Mouse (Mus musculus) kidney, adult 2 months (tissue): ENCODE data around the gene Toe1. TPM values are rescaled to one million over a fixed set of nuclear protein-coding genes. Genes with fewer than 3 reads are reported as not detected.
A peak's percentile ranks its signal among the peaks of the same experiment; 100 is the strongest.

Source experiments
- DNase-seq: peaks from one replicate; pipeline ENCODE4 v3.0.0; 2021
- H3K27ac ChIP-seq: fragments of 200-500 bp; 2 replicates; pipeline ENCODE4 v1.5.1; 2012; ENCODE audit warnings: low read depth, low read length, control low read depth, inconsistent platforms; ENCODE audit not compliant: insufficient read depth
- H3K27me3 ChIP-seq: fragments of 200-500 bp; replicated peaks from 2 replicates; pipeline ENCODE4 v1.6.1; 2012; ENCODE audit warnings: mild to moderate bottlenecking, moderate library complexity, low read length, inconsistent platforms; ENCODE audit not compliant: control insufficient read depth, insufficient read depth
- H3K36me3 ChIP-seq: fragments of 200-500 bp; 2 replicates; pipeline ENCODE4 v1.6.1; 2012; ENCODE audit warnings: mild to moderate bottlenecking, moderate library complexity, low read length, inconsistent platforms; ENCODE audit not compliant: control insufficient read depth, insufficient read depth
- H3K4me1 ChIP-seq: fragments of 200-500 bp; 2 replicates; pipeline ENCODE4 v1.6.1; 2011; ENCODE audit warnings: low read length; ENCODE audit not compliant: control insufficient read depth, insufficient read depth
- H3K4me3 ChIP-seq: fragments of 200-500 bp; 2 replicates; pipeline ENCODE4 v1.5.1; 2011; ENCODE audit warnings: mild to moderate bottlenecking, low read depth, low read length, control low read depth; ENCODE audit not compliant: insufficient read depth
- CTCF ChIP-seq: fragments of 200-500 bp; conservative IDR thresholded peaks from 2 replicates; pipeline ENCODE4 v1.5.1; 2011; ENCODE audit warnings: low read depth, mild to moderate bottlenecking, control low read depth, low read length, moderate library complexity, mixed read lengths; ENCODE audit not compliant: insufficient read depth, insufficient read length
- POLR2A ChIP-seq: fragments of 200-500 bp; IDR thresholded peaks from one replicate; pipeline ENCODE4 v1.6.1; 2011; ENCODE audit warnings: low read depth, low read length, control low read depth
- WGBS: fragments of 180-500 bp; shearing (Covaris S2); methylation state at CpG from one replicate; pipeline ENCODE4 v1.1.7; 2018; 5-methylcytosine and 5-hydroxymethylcytosine counted together
- polyA plus RNA-seq: library from polyadenylated mRNA; depleted of rRNA; stranded (reverse); fragments of >200 nt; gene quantifications from 2 replicates; pipeline ENCODE4 v1.2.3, GENCODE M21; 2012

Toe1 gene
- polyA plus RNA-seq, 1 experiment: 19.6 TPM

- DNase-seq: no peak
- WGBS: 48% methylated on average over 32 of the region's 32 CpGs
- H3K4me3 ChIP-seq: peak overlapping the region; percentile 57
- TF ChIP-seq POLR2A (no peak), CTCF (no peak)
- no peaks in the 10 kb centered on the region for H3K4me1 ChIP-seq
- H3K27me3 ChIP-seq: no peaks in the 10 kb centered on the region
- H3K27ac ChIP-seq: no peak overlapping the region
- no peaks in the 10 kb centered on the region for H3K36me3 ChIP-seq
Observed at GRCm38 (mm10) chr4:116819968-116820901, 12.8 kb upstream of the Toe1 start.

GRCm38 (mm10) chr4:116817486-116817885, 10.0 kb upstream of the Toe1 start:
- DNase-seq: no peak
- no peaks in the 10 kb centered on the region for H3K27me3 ChIP-seq
- WGBS: 94% methylated on average over 6 of the region's 6 CpGs
- H3K36me3 ChIP-seq: no peaks in the 10 kb centered on the region
- no peak overlapping the region for H3K27ac ChIP-seq
- H3K4me3 ChIP-seq: no peak overlapping the region
- TF ChIP-seq CTCF: no peak
- TF ChIP-seq POLR2A: no peak
- no peaks in the 10 kb centered on the region for H3K4me1 ChIP-seq

- H3K27ac ChIP-seq: no peak overlapping the region
- no peaks in the 10 kb centered on the region for H3K4me1 ChIP-seq
- WGBS: 87% methylated on average over 5 of the region's 5 CpGs
- no peak for DNase-seq
- no peak overlapping the region for H3K4me3 ChIP-seq
- no peaks in the 10 kb centered on the region for H3K36me3 ChIP-seq
- TF ChIP-seq CTCF (no peak), POLR2A (no peak)
- no peaks in the 10 kb centered on the region for H3K27me3 ChIP-seq
Observed at GRCm38 (mm10) chr4:116815276-116815675, 7.8 kb upstream of the Toe1 start.

GRCm38 (mm10) chr4:116811012-116811411, 3.6 kb upstream of the Toe1 start:
- no peak for DNase-seq
- TF ChIP-seq CTCF (no peak), POLR2A (no peak)
- WGBS: 66% methylated on average over 3 of the region's 3 CpGs

GRCm38 (mm10) chr4:116799901-116800300, 7.5 kb downstream of the Toe1 start:
- H3K4me1 ChIP-seq: peaks cover 5% of the 10 kb centered on the region; the same call in 1 of the 2 replicates
- no peak for DNase-seq
- H3K4me3 ChIP-seq: no peak overlapping the region
- no peaks in the 10 kb centered on the region for H3K27me3 ChIP-seq
- WGBS: 41% methylated on average over 5 of the region's 5 CpGs
- TF ChIP-seq POLR2A: no peak
- peak; percentile 38; the same call in 1 of the 2 replicates for TF ChIP-seq CTCF
- H3K36me3 ChIP-seq: peaks cover 3% of the 10 kb centered on the region
- no peak overlapping the region for H3K27ac ChIP-seq

More at GRCm38 (mm10) chr4:116811012-116811411, 3.6 kb upstream of the Toe1 start:
- Histone ChIP-seq H3K36me3 (no peaks in the 10 kb centered on the region), H3K4me3 (no peak overlapping the region), H3K27me3 (no peaks in the 10 kb centered on the region), H3K4me1 (peaks cover 4% of the 10 kb centered on the region; the same call in 1 of the 2 replicates), H3K27ac (no peak overlapping the region)

- Histone ChIP-seq H3K27ac (peak overlapping the region; percentile 75), H3K27me3 (no peaks in the 10 kb centered on the region), H3K36me3 (no peaks in the 10 kb centered on the region), H3K4me1 (peaks cover 5% of the 10 kb centered on the region; the same call in 1 of the 2 replicates), H3K4me3 (no peak overlapping the region)
- WGBS: 20% methylated on average over 1 of the region's 1 CpGs
- DNase-seq: peak; percentile 80
- no peak for TF ChIP-seq POLR2A
- no peak for TF ChIP-seq CTCF
Observed at GRCm38 (mm10) chr4:116796442-116797110, 10.9 kb downstream of the Toe1 start.

GRCm38 (mm10) chr4:116794273-116794672, 13.2 kb downstream of the Toe1 start:
- peaks cover 5% of the 10 kb centered on the region; the same call in 1 of the 2 replicates for H3K4me1 ChIP-seq
- H3K4me3 ChIP-seq: no peak overlapping the region
- H3K36me3 ChIP-seq: no peaks in the 10 kb centered on the region
- H3K27me3 ChIP-seq: no peaks in the 10 kb centered on the region
- no peak for TF ChIP-seq POLR2A
- TF ChIP-seq CTCF: peak; percentile 36; the same call in 1 of the 2 replicates
- DNase-seq: peak; percentile 19
- no peak overlapping the region for H3K27ac ChIP-seq
- WGBS: 72% methylated on average over 2 of the region's 2 CpGs
